Comparison of ENCODE assay signal across 11 mouse cellular contexts in genomic region chr13:117216126-117216525, GRCm38 (mm10). TPM values are rescaled to one million over a fixed set of nuclear protein-coding genes. Genes with fewer than 3 reads are reported as not detected.
A peak's percentile ranks its signal among the peaks of the same experiment; 100 is the strongest.
DNase-seq lines count a peak whose midpoint lies in the region; ATAC-seq and TF ChIP-seq lines count a peak whose summit lies in the region.
"Had no signal": no experiment of that assay in that cellular context is flagged by ENCODE, and none has a peak within 500 bp of the region (broad histone marks: within the 10 kb centered on the region; RNA-seq: fewer than 3 reads in every experiment).

No protein-coding gene starts in this region.

- no peaks in the 10 kb centered on the region for H3K9me3 ChIP-seq in forebrain, embryonic 10.5 days
- H3K9me3 ChIP-seq in forebrain, embryonic 16.5 days (ENCODE audit: control insufficient read depth, low read length), result no peaks in the 10 kb centered on the region
- H3K9me3 ChIP-seq: heart, embryonic 12.5 days had no signal

- no peak for ATAC-seq in forebrain, embryonic 16.5 days
- ATAC-seq in megakaryocyte-erythroid progenitor cell, adult 5-6 weeks (replicated peaks; ENCODE audit: low FRiP score, low TSS enrichment, poor library complexity, severe bottlenecking), result no peak
- ATAC-seq: intestine, postnatal 0 days had no signal

- peak overlapping the region; percentile 62 for H3K27ac ChIP-seq in forebrain, embryonic 10.5 days
- no peak overlapping the region for H3K27ac ChIP-seq in forebrain, embryonic 16.5 days (ENCODE audit: low read length)
- H3K27ac ChIP-seq in left cerebral cortex, adult 2 months, result no peak overlapping the region

- no peak overlapping the region for H3K9ac ChIP-seq in forebrain, embryonic 16.5 days (replicated peaks; ENCODE audit: low read depth, low read length)
- H3K9ac ChIP-seq: heart, embryonic 12.5 days had no signal

- no peaks in the 10 kb centered on the region for H3K36me3 ChIP-seq in forebrain, embryonic 10.5 days (replicated peaks)
- no peaks in the 10 kb centered on the region for H3K36me3 ChIP-seq in forebrain, embryonic 16.5 days (ENCODE audit: control insufficient read depth, insufficient read depth)
- H3K36me3 ChIP-seq: heart, embryonic 12.5 days had no signal

- no peak overlapping the region for H3K4me2 ChIP-seq in forebrain, embryonic 16.5 days (ENCODE audit: low read length)
- H3K4me2 ChIP-seq: heart, embryonic 12.5 days had no signal

- DNase-seq in forebrain, embryonic 10.5 days (ENCODE audit: extremely low spot score, low spot score), result no peak
- peak; percentile 46 to 61 for DNase-seq in spleen, postnatal 36 days (ENCODE audit: low spot score in 2 of 2)
- no peak for DNase-seq in spleen, adult 12 weeks (ENCODE audit: low spot score)
- DNase-seq in natural killer cell, adult 2 months (ENCODE audit: low spot score in 2 of 2), result peak; percentile 60 to 62
- no peak for DNase-seq in left cerebral cortex, adult 2 months (ENCODE audit: extremely low spot score in 1 of 2, low spot score in 2 of 2)
- DNase-seq in kidney, adult 18-20 months, result no peak
- DNase-seq: right cerebral cortex, postnatal 25 days had no signal

- no peak for TF ChIP-seq CTCF in left cerebral cortex, adult 2 months (IDR thresholded peaks at IDR 0.05)

- 6% methylated on average over 10 of the region's 10 CpGs for whole genome bisulfite sequencing in forebrain, embryonic 10.5 days
- WGBS in forebrain, embryonic 16.5 days, result 17% methylated on average over 10 of the region's 10 CpGs

- H3K27me3 ChIP-seq in forebrain, embryonic 10.5 days (ENCODE audit: poor library complexity, severe bottlenecking), result no peaks in the 10 kb centered on the region
- H3K27me3 ChIP-seq in forebrain, embryonic 16.5 days (replicated peaks; ENCODE audit: control insufficient read depth, insufficient read depth, low read length), result no peaks in the 10 kb centered on the region
- H3K27me3 ChIP-seq: heart, embryonic 12.5 days had no signal

- peaks cover 52% of the 10 kb centered on the region for H3K4me1 ChIP-seq in forebrain, embryonic 10.5 days
- H3K4me1 ChIP-seq in forebrain, embryonic 16.5 days (replicated peaks; ENCODE audit: control insufficient read depth, insufficient read depth, low read length), result peaks cover under 1% of the 10 kb centered on the region; the same call in 1 of the 2 replicates
- H3K4me1 ChIP-seq: heart, embryonic 12.5 days had no signal

- no peak overlapping the region for H3K4me3 ChIP-seq in forebrain, embryonic 10.5 days
- H3K4me3 ChIP-seq in forebrain, embryonic 16.5 days (replicated peaks; ENCODE audit: low read length), result no peak overlapping the region
- H3K4me3 ChIP-seq in left cerebral cortex, adult 2 months, result no peak overlapping the region
- H3K4me3 ChIP-seq: heart, embryonic 12.5 days had no signal

- intact Hi-C loops in left cerebral cortex, adult 2 months (cut with DNase I), result no loop called here

RNA-seq across cellular contexts. Expression of gene Gm17509, which starts 4.7 kb away (rescaled TPM):
- 0.94 and 1.1 TPM in 2 replicates for polyA plus RNA-seq in forebrain, embryonic 10.5 days (2016; fragmentation: Nextera tagmentation; extraction: Ambion mirVana)
- 0.39 and 0.40 TPM in 2 replicates for polyA plus RNA-seq in forebrain, embryonic 16.5 days (2015; fragmentation: Nextera tagmentation; extraction: Ambion mirVana)
- not detected in 2 replicates for total RNA-seq in megakaryocyte-erythroid progenitor cell, adult 5-6 weeks (2014; fragmentation: Nextera tagmentation)
- 0.65 TPM in 1 of 2 replicates, not detected in the other for total RNA-seq in megakaryocyte-erythroid progenitor cell, adult 5-6 weeks (2017)
- 1 to 10 TPM; 1.4 to 1.9 TPM for total RNA-seq in left cerebral cortex, adult 2 months (2021)
- polyA plus RNA-seq: intestine, postnatal 0 days had no signal

RNA-seq across cellular contexts. Expression of gene Emb, which starts 7.8 kb away (rescaled TPM):
- polyA plus RNA-seq in forebrain, embryonic 10.5 days (2016; fragmentation: Nextera tagmentation; extraction: Ambion mirVana), result 69.5 and 70.1 TPM in 2 replicates
- 6.0 and 7.9 TPM in 2 replicates for polyA plus RNA-seq in forebrain, embryonic 16.5 days (2015; fragmentation: Nextera tagmentation; extraction: Ambion mirVana)
- 3.2 and 9.8 TPM in 2 replicates for total RNA-seq in megakaryocyte-erythroid progenitor cell, adult 5-6 weeks (2014; fragmentation: Nextera tagmentation)
- total RNA-seq in megakaryocyte-erythroid progenitor cell, adult 5-6 weeks (2017), result 8.6 and 12.8 TPM in 2 replicates
- total RNA-seq in left cerebral cortex, adult 2 months (2021), result 10 to 100 TPM; 31.2 to 31.8 TPM

Comparison
In these comparisons a context has a peak if more than half of its experiments do, and no peak if none do; other contexts are left out.
1. DNase-seq: peak in spleen, postnatal 36 days (2 of 2) and natural killer cell, adult 2 months (2 of 2); none in forebrain, embryonic 10.5 days (single experiment), spleen, adult 12 weeks (single experiment), left cerebral cortex, adult 2 months (0 of 2) and kidney, adult 18-20 months (single experiment).